Mouse (Mus musculus) left cerebral cortex, adult 8-10 months (tissue): ENCODE measurements around the gene H13. TPM values are rescaled to one million over a fixed set of nuclear protein-coding genes. Genes with fewer than 3 reads are reported as not detected.
"Not testable (repeated sequence)": the region's sequence is repeated elsewhere in the genome, so short reads cannot be mapped to it uniquely, and the experiment has no call there.

Source experiments
- DNase-seq, 2 experiments: peaks; one replicate each; pipeline ENCODE4 v3.0.0; 2022; ENCODE audit warnings: low spot score in 2 of 2
- total RNA-seq, 4 experiments: library from RNA; stranded (reverse); gene quantifications; 2 replicates each; pipeline ENCODE4 v1.2.4; 2022

H13 gene
- total RNA-seq, 4 experiments from 2014 or later, result 59.6 to 78.5 (median 71.8) TPM

DNA sequence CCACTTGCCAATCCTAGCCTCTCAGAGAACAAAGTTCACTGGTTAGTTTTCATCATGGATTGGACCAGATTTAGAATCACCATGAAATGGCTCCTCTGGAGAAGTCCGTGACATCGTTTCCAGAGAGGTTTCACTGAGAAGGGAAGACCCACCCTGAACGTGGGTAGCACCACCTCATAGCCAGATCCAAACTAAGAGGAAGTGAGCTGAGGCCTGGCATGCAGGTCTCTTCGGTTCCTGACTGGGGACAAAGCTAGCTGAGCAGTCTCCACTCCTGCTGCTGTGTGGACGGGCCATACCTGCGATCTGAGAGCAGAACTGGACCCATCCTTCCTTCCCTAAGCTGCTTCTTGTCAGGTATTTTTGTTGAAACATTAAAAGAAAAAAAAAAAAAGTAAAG is 8.1 kb upstream of the H13 start:
- DNase-seq, result no peak

DNA sequence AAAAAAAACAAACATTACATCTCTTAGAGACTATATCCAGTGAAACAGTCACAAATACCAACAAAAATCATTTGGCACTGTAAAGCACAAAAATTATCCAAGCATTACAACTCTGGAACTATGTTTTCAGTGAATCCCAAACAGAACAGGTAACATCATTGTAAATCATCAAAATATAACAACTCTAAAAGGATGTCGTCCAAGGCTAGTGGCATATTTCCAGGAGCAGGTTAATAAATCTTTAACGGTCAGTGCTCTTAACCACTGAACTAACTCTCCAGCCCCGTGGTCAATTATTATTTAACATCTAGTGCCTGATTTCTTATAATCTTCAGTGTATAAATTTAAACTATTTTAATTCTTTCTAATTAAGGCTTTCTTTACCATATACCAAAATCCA is 3.1 kb upstream of the H13 start:
- not testable (repeated sequence) for DNase-seq

DNA sequence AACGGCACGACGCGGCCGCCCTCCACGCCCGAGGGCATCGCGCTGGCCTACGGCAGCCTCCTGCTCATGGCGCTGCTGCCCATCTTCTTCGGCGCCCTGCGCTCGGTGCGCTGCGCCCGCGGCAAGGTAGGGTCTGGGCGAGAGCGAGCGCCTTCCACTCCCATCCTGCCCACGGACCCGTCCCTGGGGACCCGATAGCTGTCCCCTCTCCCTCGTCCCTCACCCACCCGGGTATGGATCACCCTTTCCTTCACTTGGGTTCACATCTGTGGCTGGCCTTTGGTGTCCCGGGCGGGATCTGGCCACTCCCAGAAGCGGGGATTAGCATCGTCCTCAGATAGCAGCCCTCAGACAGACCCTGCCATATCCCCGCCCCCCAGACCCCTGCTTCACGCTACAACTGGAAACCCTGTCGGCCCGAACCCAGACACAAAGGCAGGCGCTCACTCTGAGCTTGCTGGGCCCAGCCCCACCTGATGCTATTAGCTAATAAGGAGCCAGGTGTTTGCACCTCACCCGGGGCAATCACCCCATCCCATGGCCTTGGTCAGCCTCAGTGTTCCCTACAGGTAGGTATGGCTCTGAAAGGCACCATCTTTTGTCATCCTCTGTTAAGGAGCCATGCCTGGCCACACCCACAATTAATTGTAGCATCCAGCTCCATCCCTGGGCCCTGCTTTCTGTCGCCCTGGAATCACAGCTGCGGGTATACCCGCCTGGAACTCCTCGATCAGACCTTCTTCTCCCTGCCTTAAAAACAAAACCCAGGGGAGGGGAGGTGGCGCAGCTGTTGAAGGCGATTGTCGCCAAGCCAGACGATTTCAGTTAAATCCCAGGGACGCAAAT is 601 bp downstream of the H13 start:
- no peak for DNase-seq

DNA sequence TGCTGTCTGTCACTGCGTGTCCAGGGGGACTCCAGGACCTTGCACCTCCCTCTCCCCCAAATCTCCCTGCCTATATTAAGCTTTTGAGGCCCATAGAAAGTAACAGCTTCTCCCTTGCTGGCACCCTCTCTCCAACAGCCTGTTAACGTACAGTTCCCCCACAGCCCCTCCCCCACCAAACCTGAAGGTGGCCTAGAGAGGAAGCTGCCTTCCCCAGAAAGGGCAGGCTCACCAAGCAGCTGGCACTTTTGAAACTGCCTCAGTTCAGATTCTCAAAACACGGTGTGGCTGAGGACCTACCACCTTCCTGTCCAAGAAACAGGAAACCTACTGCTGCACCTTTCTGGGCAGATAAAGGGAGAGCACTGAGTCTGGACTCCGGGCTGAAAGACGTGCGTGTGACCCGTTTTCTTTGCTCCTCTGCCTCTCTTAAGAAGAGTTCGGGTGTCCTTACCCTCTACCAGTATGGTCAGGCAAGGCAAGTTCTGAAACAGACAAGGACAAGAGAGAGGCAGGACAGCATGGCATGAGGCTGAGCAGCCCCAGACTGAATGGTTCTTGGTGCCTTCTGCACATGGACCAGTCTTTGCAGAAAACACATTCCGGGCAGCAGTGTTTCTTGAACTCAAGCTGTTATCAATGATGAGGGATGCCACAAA is 1.9 kb downstream of the H13 start:
- DNase-seq, result no peak

DNA sequence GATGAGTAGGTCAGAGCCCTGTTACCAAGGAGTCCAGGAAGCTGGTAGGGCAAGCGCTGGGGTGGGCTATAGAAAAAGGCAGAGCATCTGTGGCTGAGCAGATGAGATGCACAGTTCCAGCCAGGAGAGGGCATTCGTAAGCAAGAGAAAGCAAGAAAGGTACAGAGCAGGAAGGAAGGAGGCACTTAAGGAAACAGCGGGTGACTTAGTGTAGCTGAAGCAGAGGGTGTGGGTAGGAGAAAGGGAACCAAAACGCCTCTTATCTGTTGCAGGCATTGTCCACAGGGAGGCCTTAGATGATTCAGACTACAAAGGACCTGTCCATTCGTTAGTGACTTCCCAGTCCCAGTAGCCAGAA is 2.4 kb downstream of the H13 start:
- DNase-seq, result no peak

DNA sequence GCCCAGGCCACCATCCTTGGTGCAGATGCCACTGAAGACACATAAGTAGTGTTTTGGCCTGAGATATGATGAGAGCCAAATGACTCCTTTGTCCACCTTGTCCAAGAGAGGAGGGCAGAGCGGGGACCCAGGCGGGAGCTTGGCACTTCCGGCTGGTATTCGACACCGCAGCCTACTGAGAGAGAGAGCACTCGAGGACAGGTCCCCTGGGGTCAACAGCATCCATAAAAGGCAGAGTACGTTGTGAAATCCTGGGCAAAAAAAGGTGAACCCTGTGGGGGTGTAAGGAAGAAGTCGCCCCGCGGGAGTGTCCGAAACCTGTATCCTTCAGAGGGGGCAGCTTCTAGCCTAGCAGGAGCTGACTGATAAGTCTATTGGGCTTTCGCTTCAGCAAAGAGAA is 2.9 kb downstream of the H13 start:
- DNase-seq, result no peak

DNA sequence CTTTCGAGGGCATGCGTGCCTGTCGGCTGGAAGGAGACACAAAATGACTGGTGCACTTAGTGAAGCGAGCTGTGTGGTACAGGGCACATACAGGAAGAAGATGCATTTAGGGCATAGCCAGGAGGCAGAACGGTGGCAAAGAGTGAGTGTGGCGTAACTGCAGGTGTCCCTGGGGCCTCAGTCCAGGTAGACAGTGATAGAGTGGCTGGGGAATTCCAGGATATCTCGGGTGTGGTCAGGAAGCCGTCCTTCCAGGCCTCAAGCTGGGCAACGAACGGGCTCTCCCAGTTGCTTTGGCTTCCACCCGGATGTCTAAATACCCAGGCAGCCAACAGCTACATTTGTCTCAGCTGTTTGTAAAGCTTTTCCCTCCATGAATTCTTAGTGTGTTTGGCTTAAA is 4.9 kb downstream of the H13 start:
- DNase-seq, result no peak

DNA sequence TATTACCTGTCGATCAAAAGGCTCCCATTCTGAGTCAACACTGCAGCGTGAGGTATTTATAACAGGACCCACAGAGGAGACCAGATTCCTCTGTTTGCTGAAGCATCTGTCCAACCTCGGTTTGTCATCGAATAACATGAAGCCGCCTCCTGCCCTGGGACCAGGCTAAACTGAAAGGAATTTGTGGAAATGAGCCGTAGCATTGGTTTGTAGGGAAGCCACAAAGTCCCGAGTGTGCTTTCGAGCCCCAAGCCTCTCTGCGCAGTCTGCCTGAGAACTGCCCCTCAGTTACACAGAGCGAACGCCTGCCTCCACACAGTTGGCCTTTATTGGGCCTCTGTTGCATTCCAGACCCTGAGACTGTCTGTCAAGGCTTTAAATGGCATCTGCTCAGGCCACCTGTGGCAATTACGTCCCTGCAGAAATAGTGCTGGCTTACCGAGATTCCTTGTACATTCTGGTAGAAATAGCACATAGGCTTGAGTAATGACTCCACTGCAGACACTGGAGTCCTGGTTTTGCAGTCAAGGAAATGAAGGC is 6.1 kb downstream of the H13 start:
- no peak for DNase-seq

DNA sequence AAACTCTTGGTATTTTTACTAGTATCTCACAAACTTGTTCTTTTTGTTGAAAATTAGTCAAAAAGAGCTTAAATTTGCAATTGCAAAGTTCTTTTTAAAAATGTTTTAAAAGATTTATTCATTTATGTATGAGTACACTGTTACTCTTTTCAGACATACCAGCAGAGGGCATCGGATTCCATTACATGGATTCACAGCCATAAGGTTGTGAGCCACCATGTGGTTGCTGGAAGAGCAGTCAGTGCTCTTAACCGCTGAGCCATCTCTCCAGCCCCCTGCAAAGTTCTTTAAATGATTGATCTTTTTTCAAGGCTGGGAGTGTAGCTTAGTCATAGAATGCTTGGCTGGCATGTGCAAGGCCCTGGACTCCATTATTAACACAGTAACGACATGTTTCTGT is 9.0 kb downstream of the H13 start:
- DNase-seq, result no peak

DNA sequence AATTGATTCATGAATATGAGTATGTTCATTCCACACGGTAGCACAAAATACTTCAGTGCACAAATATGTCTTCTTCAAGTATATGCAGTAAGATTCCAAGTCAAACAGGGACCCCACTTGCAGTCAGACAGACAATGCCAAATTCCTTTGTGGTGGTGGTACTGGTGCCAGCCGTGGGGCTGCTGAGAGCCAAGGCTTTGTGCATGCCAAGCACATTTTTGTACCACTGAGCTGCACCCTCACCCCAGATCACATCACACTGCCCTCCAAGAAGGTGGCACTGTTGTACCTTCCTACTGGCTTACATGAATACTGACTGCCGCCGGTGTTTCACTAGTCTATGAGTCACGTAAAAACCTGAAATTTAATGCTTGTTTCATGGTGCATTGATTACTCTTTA is 9.7 kb downstream of the H13 start:
- DNase-seq, result no peak

DNA sequence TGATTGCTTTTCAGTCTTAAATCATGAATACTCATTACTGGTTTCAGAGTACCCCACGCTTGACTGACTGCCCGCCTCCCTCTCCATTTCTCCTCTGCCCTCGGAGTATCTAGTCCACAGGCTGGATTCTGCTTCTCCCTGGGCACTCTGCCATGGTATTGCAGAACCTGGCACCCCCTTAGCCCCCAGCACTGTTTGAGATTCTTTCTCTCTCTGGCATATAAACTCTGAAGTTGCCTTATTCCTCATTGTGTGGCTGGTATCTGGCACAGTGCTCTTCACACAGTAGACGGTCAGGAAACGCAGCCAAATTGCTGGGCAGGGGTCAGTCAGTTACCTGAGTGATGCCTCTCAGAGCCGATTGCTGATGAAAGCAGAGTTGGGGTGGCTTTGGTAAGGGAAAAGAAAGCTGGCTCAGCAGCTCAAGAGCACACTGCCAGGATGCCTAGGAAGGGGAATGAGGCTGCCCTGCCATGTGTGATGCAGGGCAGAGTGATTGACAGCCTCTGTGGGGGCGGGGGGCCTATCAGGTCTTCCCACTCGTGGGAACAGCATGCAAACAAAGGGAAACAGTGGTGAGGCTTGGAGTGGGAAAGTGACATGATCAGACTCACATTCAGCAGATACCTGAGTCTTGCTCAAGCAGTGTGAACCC is 10.6 kb downstream of the H13 start:
- DNase-seq, result no peak

DNA sequence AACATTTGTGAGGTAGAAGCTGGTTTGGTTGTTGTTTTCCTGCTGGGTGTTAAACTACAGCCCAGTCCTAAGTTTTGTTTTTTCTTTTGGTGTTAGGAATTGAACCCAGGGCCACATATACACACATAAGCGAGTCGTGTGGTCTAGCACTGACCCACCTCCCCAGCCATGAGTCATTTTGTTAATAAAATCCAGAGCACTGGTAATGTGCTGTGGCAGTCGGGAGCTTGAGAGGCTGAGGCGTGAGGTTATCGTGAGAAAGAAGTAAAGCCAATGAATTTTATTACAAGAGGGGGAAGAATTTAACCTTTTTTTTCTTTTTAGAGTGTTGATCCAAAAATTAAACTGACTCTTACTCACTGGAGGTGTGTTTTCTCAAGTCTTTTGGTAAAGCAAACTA is 13.8 kb downstream of the H13 start:
- no peak for DNase-seq

DNA sequence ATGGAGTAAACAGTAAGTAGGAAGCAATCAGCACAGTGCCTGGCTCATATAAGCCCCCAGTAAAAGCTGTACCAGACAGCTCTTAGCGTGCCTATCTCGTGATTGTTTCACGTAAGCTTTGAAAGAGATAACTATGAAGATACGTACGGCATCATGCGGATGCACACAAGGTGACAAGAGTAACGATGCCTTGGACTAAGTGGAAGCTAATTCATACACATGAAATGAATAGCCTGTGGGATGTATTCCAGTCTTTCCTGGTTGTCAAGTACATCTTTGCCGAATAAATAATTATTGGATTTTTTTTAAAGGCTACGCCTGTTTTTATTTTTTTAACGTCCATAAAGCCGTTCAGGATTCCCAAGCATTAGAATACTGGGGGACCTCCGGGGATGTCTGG is 17.1 kb downstream of the H13 start:
- DNase-seq, result no peak

DNA sequence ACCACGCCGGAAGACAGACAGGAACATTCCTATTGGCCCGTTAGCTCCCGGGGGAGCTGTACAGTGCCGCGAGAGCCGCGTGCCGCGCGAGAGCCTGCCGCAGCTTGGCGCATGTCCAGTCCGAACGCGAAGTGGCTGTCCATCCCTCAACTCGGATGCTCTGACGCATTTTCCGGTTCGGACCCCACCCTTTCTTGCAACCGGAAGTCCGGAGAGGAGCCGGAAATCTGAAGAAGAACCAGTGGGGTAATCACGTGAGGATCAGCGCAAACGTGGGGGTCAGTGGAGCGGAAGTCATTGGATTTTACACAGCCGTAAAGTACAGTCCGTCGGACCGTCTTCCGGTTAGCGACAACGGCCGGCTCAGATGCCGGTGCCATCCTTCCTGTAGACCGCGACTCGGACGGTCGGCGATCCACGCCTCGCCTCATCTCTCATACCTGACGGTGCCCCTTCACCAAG is 17.6 kb downstream of the H13 start, which contains the start of gene Mcts2:
TSS of gene Mcts2 (plus strand) at position 230 of the 462 bp plus-strand sequence.
- DNase-seq, result peak; percentile 76 to 95

DNA sequence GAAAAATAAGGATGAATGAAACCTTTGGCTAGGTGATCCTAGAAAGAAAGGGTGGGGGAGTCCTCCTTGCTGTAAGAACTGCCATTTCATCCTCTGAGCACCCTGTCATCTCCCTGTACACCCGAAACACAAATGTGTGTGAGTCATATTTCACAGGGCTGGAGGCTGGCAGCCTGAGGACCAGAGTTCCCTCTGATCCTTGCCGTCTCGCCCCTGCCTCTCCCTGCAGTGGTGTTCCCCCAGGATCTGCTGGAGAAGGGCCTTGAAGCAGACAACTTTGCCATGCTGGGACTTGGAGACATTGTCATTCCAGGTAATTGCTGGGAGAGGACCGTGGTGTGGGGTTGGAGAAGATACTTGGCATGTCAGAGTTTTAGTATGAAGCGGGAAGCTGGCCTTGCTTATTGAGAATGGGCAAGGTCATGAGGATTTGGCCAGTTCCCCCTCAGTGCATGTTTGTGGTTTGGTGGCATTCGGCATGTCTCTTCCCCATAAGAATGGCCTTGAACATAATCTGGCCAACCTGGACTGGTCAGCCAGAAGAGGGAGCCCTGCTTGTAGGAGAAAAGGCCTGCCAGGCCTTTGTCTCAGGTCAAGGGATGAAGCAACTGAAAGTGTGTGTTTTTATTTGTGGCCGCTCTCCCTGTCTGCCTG is 22.4 kb downstream of the H13 start:
- no peak for DNase-seq

DNA sequence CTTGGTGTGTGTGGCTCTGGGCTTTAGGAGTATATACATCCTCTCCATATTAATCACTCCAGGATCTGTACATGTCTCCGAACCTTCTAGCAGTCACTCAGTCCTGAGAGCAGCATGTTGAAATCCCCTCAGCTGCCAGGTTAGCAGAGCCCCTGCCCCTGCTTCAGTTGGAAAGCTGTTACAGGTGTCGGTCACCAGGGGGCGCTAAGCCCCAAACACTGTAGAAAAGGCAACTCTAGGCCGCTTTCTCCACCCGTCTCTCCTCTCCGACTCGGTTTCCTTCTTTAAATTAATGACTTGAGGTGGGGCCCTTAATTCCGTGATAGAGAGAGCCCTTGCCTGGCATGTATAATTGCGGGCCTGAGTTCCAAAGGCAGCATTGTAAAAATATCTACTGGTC is 24.0 kb downstream of the H13 start:
- peak in 1 of 2 experiments; percentile 51 for DNase-seq

DNA sequence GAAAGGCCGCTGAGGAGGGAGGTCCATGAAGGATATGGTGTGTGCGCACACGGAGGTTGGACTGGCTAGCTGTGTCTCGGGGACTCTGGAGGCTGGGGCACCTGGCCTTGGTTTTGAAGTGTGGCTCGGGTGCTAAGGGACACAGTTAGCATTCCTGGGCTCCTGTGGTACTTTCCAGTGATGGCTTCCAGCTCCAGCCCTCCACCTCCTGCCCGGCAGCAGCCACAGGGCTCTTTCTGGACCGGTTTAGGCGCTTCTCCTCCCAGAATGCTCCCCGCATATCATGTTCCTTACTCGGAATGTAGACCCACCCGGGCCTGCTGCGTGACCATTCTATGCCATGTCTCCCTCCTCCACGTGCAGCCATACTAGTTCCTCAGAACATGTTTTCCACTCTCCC is 24.5 kb downstream of the H13 start:
- DNase-seq, result no peak

DNA sequence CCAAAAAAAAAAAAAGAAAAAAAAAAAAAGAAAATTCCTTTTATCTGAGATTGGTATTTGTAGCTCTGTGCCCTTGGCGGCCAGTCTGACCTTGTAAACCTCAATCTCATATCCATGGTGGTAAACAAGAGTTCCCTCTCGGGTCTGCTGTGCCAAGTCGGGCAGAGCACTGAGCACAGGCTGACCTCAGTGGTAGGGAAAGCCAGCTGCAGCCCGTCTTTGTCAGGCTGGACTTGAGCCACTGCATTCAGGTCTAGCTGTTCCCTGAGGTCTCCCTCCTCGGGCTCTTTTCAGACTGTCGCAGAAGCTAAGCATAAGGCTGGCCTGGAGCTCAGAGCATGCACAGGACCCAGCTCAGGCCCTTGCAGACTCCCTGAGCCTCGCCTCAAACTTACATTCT is 25.4 kb downstream of the H13 start:
- DNase-seq, result no peak

DNA sequence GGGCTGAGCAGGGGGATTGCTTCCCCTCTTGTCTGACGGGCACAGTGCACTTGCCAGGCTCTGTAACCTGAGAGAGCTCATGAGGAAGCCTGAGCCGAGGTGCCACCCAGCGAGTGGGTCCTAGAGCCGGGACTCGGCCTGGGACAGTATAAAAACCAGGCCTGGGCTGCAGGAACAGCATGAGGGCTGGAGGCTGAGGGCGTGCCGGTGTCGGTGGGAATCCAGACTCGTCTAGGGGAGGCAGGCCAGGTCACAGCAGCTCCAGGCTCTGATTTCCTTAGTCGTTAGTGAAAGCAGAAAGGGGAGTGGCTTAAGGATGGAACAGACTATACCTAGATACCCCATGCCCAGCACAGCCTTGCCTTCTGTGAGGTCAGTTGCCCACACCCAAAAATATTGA is 26.8 kb downstream of the H13 start:
- DNase-seq, result no peak

DNA sequence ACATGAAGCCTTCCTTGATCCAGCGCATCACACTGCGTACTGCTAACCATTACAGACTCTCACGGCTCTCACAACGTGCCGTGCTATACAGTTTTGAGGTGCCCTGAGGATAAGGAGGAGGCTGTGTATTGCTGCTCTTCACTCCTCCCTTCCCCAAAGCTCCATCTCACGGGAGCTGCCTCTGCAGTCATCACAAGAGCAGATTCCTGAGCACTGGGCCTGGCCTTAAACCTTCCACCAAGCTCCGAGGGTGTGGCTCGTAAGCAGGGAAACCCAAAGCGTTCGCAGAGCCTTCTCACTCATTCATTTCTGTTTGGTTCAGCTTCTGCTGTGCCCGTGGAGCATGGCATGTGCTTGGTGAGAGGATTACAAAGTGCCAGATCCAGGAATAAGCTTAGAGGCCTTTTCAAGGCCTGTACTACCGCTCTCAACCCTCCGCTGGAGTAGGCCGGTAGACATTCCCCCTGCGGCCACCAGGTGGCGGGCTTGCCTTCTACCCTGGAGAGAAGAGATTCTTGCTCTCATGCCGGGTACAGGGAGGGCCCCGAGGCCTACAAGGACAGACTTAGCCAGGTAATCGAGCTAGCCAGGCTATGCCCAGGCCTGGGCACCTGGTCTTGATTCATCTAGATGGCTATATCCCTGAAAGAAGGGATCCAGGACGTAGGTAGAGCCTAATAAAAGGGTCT is 27.4 kb downstream of the H13 start:
- DNase-seq, result peak; percentile 78 to 93

DNA sequence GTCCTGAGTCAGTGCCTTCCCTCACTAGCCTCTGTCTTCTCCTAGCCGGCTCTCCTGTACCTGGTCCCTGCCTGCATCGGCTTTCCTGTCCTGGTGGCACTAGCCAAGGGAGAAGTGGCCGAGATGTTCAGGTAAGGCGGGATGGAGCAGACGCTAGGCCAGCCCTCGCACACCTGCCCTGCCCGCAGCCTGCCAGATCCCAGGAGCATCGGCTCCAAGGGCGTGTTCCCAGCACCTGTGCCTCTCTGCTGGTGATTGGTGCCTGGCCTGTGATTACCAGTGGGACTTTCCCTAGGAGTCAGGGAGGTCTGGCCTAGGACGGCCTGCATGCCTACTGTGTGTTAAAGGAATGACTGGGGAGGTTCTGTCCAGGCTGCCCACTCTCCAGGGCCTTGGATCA is 30.9 kb downstream of the H13 start:
- no peak for DNase-seq
